Mouse (Mus musculus) induced T-regulatory cell, adult 2 months (primary cell): ENCODE results near the gene Aamp.
A peak's percentile ranks its signal among the peaks of the same experiment; 100 is the strongest.

Source experiments
- DNase-seq: peaks from one replicate; pipeline ENCODE4 v3.0.0-alpha.2; 2012; ENCODE audit warnings: low read depth

The Aamp gene

GRCm38 (mm10) chr1:74281886-74282285, 2.7 kb downstream of the Aamp start:
- no peak for DNase-seq

DNA sequence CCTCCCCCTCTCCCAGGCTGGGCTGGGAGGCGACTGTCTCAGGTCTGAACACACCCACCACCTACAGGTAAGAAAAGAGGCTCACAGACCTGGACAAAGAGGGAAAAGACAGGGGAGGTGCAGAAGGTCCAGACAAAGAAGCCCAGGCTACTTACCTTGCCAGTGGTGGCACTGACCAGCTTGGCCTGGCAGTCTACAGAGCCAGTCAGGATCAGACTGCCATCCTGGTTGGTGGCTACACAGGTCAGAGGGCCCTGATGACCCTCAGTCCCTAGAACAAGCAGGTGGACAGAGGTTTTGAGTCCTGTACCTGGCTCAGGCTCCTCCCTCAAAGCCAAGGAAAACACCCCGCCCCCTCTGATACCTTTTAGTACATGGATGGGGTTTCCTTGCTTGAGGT, 3.2 kb downstream of the Aamp start:
- DNase-seq: no peak

DNA sequence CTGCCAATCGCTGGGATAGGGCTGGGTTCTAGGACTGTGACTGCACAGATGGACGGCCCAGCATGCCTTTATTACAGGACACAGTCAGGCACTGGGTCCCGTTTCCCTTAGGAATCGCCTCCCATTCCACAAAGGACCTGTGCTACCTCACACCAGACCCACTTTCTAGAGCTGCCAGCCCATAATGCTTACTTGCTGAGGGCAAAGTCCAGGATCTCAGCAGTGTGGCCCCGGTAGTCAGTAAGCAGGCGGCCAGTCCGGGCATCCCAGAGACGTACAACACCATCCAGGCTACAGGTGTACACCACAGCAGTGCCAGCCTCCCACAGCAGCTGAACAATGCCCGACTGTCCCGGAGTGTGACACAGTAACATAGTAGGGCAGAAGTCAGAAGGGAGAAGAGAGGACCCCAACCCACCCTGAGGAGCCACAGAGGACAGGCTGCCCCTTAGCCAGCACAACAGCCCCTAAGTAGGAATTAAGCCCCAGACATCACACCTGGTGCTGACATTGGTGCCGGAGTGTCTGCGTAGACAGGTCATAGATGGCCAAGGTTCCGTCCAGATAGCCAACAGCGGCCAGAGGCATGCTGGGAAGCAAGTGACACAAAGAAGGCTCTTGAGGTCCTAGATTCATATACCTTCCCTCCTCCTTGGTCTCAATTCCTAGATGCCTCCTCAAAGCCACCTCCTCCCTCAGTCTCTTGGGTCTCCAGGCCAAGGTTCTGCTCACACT, 3.8 kb downstream of the Aamp start:
- DNase-seq: no peak

GRCm38 (mm10) chr1:74278988-74279387, 5.5 kb downstream of the Aamp start:
- no peak for DNase-seq

- DNase-seq: no peak
Measured at GRCm38 (mm10) chr1:74278538-74278937, 6.0 kb downstream of the Aamp start, which contains the start of gene Gpbar1. Gpbar1 (plus strand) TSS chr1:74278550.

DNA sequence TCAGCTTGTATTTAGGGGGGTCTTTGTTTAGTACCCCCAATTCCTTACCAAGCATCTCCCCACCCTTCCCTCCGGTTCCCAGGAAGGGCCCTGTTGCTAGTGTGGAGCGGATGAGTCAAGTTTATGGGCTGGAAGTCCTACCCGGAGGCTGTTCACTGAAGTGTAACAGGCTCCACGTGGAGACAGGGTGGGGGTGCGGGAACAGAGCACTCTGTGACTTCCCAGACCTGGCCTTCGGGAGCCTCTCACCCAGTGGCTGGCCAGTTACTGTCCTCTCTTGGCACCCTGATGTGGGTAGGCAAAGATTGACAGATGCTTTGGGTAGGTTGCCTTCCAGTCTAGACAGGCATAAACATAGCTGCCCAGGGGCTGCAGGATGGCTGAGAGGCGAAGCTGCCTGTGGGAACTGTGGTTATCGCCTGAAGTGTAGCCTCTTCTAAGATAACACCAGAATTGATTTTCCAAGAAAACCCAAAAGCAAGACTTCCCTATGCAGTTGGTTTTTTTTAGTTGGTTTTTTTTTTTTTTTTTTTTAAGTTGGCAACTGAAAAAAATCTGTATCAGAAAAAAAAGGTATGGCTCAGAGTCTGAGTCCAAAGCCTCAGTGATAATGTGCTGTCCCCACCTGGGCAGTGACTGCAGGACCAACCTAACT, 6.5 kb downstream of the Aamp start:
- DNase-seq: no peak

GRCm38 (mm10) chr1:74277041-74277440, 7.5 kb downstream of the Aamp start:
- no peak for DNase-seq

DNA sequence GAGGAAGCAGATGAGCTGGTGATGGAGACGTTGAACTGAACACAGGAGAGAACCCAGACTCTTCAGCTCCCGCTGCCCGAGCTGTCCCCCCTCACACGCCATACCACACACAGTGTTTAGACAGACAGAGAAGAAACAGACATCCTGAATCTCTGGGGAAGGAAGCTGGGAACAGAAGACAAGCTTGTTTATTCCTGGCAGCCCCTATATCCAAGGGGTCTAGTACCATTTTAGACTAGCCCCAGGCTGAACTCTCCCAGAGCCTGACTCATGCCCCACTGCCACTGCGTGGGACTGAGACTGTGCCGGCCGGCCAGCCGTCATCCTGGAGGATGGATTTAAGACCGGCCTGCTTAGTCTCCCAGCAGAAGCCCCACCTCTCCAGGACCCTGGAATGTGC, 9.5 kb downstream of the Aamp start:
- no peak for DNase-seq

DNA sequence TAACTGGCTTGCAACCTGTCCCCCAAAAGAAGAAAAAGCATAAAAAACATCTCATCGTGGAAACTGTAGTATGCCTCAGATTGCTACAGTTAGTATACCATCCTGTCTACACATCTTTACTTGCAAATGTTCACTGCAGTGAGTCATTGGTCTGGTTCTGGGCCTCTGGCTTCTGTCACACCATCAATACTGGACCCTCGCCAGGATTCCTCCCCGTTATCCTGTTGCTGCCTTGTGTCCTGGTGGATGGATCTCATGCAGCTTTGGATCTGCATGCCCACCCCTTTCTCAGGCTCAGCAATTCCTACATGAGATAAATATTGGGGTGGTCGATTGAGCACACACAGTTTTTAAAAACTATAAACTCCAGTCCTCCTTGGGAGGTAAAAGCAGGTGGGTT, 12.9 kb downstream of the Aamp start:
- DNase-seq: no peak

DNA sequence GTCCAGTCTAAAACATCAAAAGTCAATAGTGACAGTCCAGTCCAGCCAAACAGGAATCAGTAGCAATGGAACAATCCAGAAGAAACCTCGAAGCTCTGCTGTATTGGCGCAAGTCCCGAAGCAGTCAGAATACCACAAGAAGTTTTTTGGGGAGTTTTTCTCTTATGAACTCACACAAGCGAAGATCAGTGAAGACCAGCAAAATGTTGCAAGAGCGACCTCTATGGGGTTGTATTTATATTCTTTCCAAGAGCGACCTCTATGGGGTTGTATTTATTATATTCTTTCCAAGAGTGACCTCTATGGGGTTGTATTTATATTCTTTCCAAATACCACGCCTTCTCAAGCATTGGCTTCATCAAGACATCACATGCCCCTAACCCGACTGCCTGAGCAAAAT, 15.8 kb downstream of the Aamp start:
- peak; percentile 67 for DNase-seq

DNA sequence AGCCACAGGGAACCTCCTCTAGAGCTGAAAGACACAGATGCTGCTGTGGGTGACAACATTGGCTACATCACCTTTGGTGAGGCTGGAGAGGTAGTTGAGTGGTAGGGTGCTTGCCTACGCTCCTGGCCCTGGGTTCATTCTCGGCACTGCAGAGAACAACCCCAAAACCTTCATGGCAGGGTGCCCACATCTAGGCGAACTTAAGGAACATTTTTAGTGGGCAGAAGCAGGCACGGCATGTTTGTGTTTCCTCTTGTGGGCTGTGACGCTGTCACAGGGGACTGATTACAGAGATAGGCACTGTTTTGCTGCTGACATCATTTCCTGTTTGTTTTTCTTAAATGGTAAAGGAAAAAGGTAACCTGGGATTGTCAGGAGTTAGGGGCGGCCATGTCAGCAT, 22.0 kb downstream of the Aamp start:
- peak; percentile 88 for DNase-seq

GRCm38 (mm10) chr1:74256782-74257181, 27.8 kb downstream of the Aamp start:
- DNase-seq: no peak

DNA sequence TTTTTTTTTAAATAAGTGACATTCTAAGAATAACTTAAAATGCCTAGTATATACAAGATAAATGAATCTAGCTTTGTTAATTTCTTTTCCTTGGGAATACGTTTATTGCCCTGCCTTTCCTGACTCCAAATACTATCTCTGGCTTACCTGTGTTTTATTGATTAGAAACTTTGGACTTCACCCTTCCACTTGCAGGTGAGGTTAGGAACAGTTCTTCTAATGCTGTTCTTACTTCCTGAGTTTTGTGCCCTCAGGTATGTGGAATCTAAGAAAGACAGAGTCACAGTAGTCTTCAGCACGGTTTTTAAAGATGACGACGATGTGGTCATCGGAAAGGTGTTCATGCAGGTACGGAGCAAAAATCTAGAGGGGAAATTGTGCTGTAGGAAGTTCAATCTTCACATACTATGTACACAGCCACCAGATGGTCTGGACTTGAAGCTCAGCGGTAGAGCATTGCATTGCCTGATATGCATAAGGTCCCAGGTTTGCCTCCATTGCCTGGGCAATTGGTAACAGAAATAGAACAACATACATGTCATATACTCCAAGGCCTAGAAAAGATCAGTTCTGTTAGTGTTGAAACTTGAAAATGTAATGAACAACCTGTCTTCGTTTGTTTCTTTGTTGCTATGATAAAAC, 28.7 kb downstream of the Aamp start:
- no peak for DNase-seq

DNA sequence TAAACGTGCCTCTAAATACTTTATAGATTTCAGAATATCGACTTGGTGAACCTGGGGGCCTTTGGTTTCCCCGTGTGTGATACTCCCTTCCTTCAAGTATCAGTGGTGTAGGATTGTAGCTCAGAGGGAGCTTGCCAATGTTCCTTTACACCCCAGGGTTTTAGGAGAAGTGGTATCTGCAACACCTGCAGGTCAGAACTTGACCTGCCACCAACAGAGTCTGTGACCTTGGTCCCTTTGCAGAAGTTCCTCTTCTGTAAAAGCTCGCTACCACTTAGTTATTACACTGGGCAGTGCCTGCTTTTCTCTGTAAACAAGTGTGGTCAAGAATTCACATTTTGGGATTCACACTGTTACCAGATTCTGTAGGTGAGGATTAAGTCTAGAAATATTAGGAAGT, 34.4 kb downstream of the Aamp start:
- no peak for DNase-seq

DNA sequence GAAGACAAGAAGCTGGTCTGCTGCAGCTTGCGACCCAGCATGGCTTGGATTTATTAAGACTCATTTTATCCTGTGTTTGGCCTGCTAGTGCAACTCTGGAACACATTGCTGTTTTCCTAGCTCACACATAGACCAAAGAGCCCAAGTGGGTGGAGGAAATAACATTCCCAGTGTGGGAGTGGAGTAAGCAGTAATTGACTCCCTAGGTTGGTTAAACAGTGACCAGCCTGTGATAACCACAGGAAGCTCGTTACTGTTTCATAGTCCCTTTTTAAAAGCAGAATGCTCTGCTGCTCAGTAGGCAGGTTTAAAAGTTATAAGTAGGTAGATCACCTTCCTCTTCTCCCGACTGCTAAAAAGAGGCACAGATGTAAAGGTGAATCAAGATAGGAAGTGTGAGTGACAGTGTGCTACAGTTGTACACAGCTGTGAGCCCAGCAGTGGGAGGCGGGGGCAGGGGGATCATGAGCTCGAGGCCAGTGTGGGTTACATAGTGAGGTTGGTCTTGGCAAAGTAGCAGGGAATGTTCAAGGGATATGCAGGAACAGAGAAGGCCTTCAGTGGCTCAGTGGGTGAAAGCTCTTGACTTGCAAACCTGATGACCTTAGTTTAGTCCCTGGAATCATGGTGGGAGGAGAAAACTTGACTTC, 35.1 kb downstream of the Aamp start:
- DNase-seq: no peak

GRCm38 (mm10) chr1:74248799-74249198, 35.7 kb downstream of the Aamp start:
- peak; percentile 89 for DNase-seq

GRCm38 (mm10) chr1:74245525-74245924, 39.0 kb downstream of the Aamp start:
- DNase-seq: peak; percentile 68

GRCm38 (mm10) chr1:74240832-74241231, 43.7 kb downstream of the Aamp start:
- DNase-seq: no peak

- DNase-seq: peak; percentile 29
Measured at GRCm38 (mm10) chr1:74240311-74240710, 44.2 kb downstream of the Aamp start.

- DNase-seq: peak; percentile 59
Measured at GRCm38 (mm10) chr1:74239618-74240017, 44.9 kb downstream of the Aamp start.

DNA sequence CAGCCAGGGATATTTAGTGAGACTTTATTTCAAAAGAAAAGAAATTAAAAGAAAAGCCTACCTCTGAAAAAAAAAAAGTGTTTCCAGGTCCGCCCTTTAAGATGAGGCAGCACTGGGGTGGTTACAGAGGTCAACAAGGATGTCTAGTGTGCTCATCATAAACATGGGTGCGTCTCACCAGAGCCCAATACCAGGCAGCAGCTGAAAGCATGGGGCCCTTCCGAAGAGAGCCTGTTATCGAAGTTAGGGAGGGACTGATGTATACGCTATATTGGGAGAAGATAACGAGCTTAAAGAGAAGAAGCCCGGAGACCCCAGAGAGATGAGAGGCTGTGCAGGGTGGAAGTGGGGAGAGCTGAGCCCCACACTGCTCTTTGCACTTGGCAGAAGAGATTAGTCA, 45.4 kb downstream of the Aamp start:
- peak; percentile 70 for DNase-seq

- peak; percentile 67 for DNase-seq
Measured at GRCm38 (mm10) chr1:74238136-74238535, 46.4 kb downstream of the Aamp start.

DNA sequence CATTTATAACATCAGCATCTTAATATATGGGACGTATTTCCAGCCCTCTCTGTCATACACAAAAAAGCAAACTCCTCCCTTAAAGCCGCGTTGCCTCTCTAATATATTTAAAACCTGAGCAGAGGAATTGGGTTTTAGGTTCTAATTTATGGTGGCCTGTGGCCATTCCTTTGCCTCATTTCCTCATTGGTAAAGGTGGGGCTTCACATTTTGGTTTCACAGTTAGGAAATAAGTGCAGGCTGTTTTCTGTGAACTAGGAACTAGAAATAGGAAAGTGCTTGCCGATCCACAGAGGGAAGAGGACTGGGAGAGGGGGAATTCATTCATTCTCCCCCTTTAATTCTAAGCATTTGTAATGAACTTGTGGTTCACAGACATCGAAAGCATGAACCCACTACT, 46.9 kb downstream of the Aamp start:
- DNase-seq: peak; percentile 61
